Mouse (Mus musculus): ENCODE data around the gene Gna11. TPM values are rescaled to one million over a fixed set of nuclear protein-coding genes. Genes with fewer than 3 reads are reported as not detected.

Gene Gna11
- polyA plus RNA-seq, 1 experiment from 2014 or later = 90.2 TPM

DNA sequence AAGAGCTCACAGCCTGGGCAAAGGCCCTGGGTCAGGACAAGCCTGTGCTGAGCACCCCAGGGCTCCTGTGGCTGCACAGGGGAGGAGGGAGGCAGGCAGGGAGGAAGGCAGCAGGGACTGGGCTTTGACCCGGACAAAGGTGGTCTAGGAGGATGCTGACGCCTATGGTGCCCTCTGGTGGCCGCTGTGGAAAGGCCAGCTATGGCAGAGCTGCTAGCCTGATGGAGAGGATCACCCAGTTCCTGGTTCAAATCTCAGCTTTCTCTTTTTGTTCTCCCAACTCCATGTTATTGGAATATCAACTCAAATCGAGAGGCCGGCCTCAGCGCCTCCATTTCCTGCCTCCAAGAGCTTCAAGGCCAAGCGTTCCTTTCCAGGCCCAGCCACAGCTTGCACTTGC, 5.3 kb upstream of the Gna11 start:
- Histone ChIP-seq H3K9me3 (replicated peaks; ENCODE audit: control insufficient read depth, low read length, poor library complexity, severe bottlenecking) (no peaks in the 10 kb centered on the region), H3K4me3 (ENCODE audit: low read depth, low read length) (no peak overlapping the region), H3K27ac (ENCODE audit: low read length) (no peak overlapping the region), H3K4me2 (ENCODE audit: low read length) (no peak overlapping the region), H3K4me1 (ENCODE audit: control insufficient read depth, insufficient read depth, low read length) (no peaks in the 10 kb centered on the region; the same call in 1 of the 2 replicates), H3K9ac (ENCODE audit: low read depth, low read length) (no peak overlapping the region), H3K36me3 (ENCODE audit: control insufficient read depth, insufficient read depth, low read length) (no peaks in the 10 kb centered on the region), H3K27me3 (ENCODE audit: control insufficient read depth, insufficient read depth, low read depth, low read length) (no peaks in the 10 kb centered on the region)
- ATAC-seq = no peak
- 11% methylated on average over 7 of the region's 7 CpGs for WGBS

- H3K4me1 ChIP-seq (ENCODE audit: control insufficient read depth, insufficient read depth, low read length) = peaks cover 2% of the 10 kb centered on the region
- no peak overlapping the region for H3K4me2 ChIP-seq (ENCODE audit: low read length)
- no peak for ATAC-seq
- no peaks in the 10 kb centered on the region for H3K9me3 ChIP-seq (replicated peaks; ENCODE audit: control insufficient read depth, low read length, poor library complexity, severe bottlenecking)
- no peak overlapping the region for H3K9ac ChIP-seq (ENCODE audit: low read depth, low read length)
- no peak overlapping the region for H3K4me3 ChIP-seq (ENCODE audit: low read depth, low read length)
- H3K27me3 ChIP-seq (ENCODE audit: control insufficient read depth, insufficient read depth, low read depth, low read length) = no peaks in the 10 kb centered on the region
- no peak overlapping the region for H3K27ac ChIP-seq (ENCODE audit: low read length)
- WGBS = 85% methylated on average over 5 of the region's 5 CpGs
- no peaks in the 10 kb centered on the region for H3K36me3 ChIP-seq (ENCODE audit: control insufficient read depth, insufficient read depth, low read length)
Measured at GRCm38 (mm10) chr10:81548944-81549343, 4.0 kb upstream of the Gna11 start.

DNA sequence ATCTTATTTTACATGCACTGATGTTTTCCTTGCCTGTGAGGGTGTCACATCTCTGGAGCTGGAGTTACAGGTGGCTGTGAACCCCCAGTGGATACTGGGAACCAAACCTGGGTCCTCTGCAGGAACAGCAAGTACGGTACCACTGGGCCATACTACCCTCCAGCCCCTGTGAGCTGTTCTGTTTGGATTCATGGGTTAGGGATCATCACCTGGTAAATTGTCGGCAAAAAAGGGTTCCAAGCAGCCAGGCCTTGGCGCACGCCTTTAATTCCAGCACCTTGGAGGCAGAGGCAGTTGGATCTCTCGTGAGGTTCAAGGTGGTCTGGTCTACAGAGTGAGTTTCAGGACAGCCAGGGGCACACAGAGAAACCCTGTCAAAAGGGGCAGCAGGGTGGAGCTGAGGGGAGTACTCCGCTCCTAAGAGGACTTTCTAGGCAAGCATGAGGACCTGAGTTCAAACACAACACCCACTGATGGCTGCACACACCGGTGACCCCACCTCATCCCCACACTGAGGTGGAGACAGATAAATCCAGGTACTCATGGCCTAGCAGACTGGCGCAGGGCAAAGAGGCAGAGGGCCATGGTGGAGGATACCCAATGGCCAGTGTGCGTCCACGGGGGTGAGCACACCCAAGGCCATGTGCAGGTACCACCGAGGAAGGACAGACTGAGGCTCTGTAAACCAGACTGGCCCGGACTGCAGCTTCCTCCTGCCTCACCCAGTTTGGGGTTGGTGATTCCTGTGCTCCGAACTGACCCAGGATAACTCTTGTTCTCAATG, 2.0 kb upstream of the Gna11 start:
- H3K4me3 ChIP-seq (ENCODE audit: low read depth, low read length) = no peak overlapping the region
- no peaks in the 10 kb centered on the region for H3K27me3 ChIP-seq (ENCODE audit: control insufficient read depth, insufficient read depth, low read depth, low read length)
- H3K9ac ChIP-seq (ENCODE audit: low read depth, low read length) = no peak overlapping the region
- H3K9me3 ChIP-seq (replicated peaks; ENCODE audit: control insufficient read depth, low read length, poor library complexity, severe bottlenecking) = no peaks in the 10 kb centered on the region
- no peak overlapping the region for H3K4me2 ChIP-seq (ENCODE audit: low read length)
- H3K4me1 ChIP-seq (ENCODE audit: control insufficient read depth, insufficient read depth, low read length) = peaks cover 20% of the 10 kb centered on the region
- no peaks in the 10 kb centered on the region for H3K36me3 ChIP-seq (ENCODE audit: control insufficient read depth, insufficient read depth, low read length)
- WGBS = 89% methylated on average over 13 of the region's 13 CpGs
- ATAC-seq = no peak
- H3K27ac ChIP-seq (ENCODE audit: low read length) = no peak overlapping the region

DNA sequence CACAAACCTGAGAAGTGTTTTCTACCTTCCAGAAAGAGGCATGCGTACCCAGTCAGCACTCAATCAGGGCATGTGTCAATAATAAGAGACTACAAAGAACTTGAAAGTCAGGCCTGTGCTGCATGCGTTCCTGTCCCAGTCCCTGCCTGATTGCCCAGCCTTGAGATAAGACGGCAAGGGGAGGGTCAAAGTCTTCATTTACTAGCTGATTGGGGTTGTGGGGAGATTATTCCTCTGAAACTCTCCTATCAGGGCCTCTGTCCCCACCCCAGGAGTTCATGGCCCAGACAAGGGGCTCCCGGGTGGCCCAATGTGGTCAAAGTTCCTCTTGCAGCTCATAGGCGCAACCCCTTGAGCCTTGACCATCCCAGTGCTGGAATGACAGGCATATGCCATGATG, 1.3 kb upstream of the Gna11 start:
- 86% methylated on average over 5 of the region's 5 CpGs for WGBS
- Histone ChIP-seq H3K4me1 (ENCODE audit: control insufficient read depth, insufficient read depth, low read length) (peaks cover 23% of the 10 kb centered on the region), H3K27me3 (ENCODE audit: control insufficient read depth, insufficient read depth, low read depth, low read length) (no peaks in the 10 kb centered on the region), H3K9me3 (replicated peaks; ENCODE audit: control insufficient read depth, low read length, poor library complexity, severe bottlenecking) (no peaks in the 10 kb centered on the region), H3K9ac (ENCODE audit: low read depth, low read length) (no peak overlapping the region), H3K4me3 (ENCODE audit: low read depth, low read length) (no peak overlapping the region), H3K27ac (ENCODE audit: low read length) (no peak overlapping the region), H3K36me3 (ENCODE audit: control insufficient read depth, insufficient read depth, low read length) (no peaks in the 10 kb centered on the region), H3K4me2 (ENCODE audit: low read length) (no peak overlapping the region)
- ATAC-seq = no peak

GRCm38 (mm10) chr10:81544296-81545160, 462 bp downstream of the Gna11 start:
- Histone ChIP-seq H3K36me3 (ENCODE audit: control insufficient read depth, insufficient read depth, low read length) (no peaks in the 10 kb centered on the region), H3K9ac (ENCODE audit: low read depth, low read length) (peak overlapping the region; percentile 89), H3K4me2 (ENCODE audit: low read length) (peak overlapping the region; percentile 90), H3K4me3 (ENCODE audit: low read depth, low read length) (peak overlapping the region; percentile 92), H3K9me3 (replicated peaks; ENCODE audit: control insufficient read depth, low read length, poor library complexity, severe bottlenecking) (no peaks in the 10 kb centered on the region), H3K27me3 (ENCODE audit: control insufficient read depth, insufficient read depth, low read depth, low read length) (no peaks in the 10 kb centered on the region), H3K4me1 (ENCODE audit: control insufficient read depth, insufficient read depth, low read length) (peaks cover 23% of the 10 kb centered on the region), H3K27ac (ENCODE audit: low read length) (peak overlapping the region; percentile 89)
- under 1% methylated on average over 86 of the region's 93 CpGs for WGBS
- ATAC-seq = peak; percentile 61

- no peaks in the 10 kb centered on the region for H3K27me3 ChIP-seq (ENCODE audit: control insufficient read depth, insufficient read depth, low read depth, low read length)
- H3K9me3 ChIP-seq (replicated peaks; ENCODE audit: control insufficient read depth, low read length, poor library complexity, severe bottlenecking) = no peaks in the 10 kb centered on the region
- ATAC-seq = no peak
- WGBS = 63% methylated on average over 1 of the region's 1 CpGs
- peaks cover 23% of the 10 kb centered on the region for H3K4me1 ChIP-seq (ENCODE audit: control insufficient read depth, insufficient read depth, low read length)
- peak overlapping the region; percentile 90 for H3K4me2 ChIP-seq (ENCODE audit: low read length)
- no peaks in the 10 kb centered on the region for H3K36me3 ChIP-seq (ENCODE audit: control insufficient read depth, insufficient read depth, low read length)
- peak overlapping the region; percentile 89 for H3K9ac ChIP-seq (ENCODE audit: low read depth, low read length)
- peak overlapping the region; percentile 92 for H3K4me3 ChIP-seq (ENCODE audit: low read depth, low read length)
- H3K27ac ChIP-seq (ENCODE audit: low read length) = no peak overlapping the region
Measured at GRCm38 (mm10) chr10:81543633-81544032, 1.4 kb downstream of the Gna11 start.

- no peak overlapping the region for H3K27ac ChIP-seq (ENCODE audit: low read length)
- WGBS = 76% methylated on average over 7 of the region's 7 CpGs
- H3K9me3 ChIP-seq (replicated peaks; ENCODE audit: control insufficient read depth, low read length, poor library complexity, severe bottlenecking) = no peaks in the 10 kb centered on the region
- ATAC-seq = no peak
- H3K9ac ChIP-seq (ENCODE audit: low read depth, low read length) = peak overlapping the region; percentile 89; the same call in 1 of the 2 replicates
- H3K36me3 ChIP-seq (ENCODE audit: control insufficient read depth, insufficient read depth, low read length) = no peaks in the 10 kb centered on the region
- peak overlapping the region; percentile 90 for H3K4me2 ChIP-seq (ENCODE audit: low read length)
- peak overlapping the region; percentile 92 for H3K4me3 ChIP-seq (ENCODE audit: low read depth, low read length)
- H3K27me3 ChIP-seq (ENCODE audit: control insufficient read depth, insufficient read depth, low read depth, low read length) = no peaks in the 10 kb centered on the region
- H3K4me1 ChIP-seq (ENCODE audit: control insufficient read depth, insufficient read depth, low read length) = peaks cover 23% of the 10 kb centered on the region
Measured at GRCm38 (mm10) chr10:81542727-81543460, 2.1 kb downstream of the Gna11 start.

DNA sequence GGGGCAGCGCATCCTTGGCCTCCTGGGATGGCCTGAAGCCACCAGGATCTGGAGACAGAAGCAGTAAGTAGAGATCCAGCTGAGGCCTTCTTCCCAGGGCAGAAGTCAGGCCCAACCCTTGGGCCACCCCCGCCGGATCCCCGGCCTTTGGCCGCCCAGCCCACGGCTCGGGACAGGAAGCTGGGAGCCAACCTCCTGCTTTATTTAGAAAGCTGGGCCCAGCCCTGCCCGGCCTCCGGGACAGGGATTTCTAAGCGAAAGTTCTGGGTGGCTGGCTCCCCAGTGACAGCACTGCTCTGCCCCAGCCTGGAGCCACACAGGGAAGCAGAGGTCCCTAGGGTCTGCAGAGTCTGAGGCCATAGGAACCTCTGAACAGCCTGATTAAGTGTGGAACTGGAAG, 3.2 kb downstream of the Gna11 start:
- peaks cover 23% of the 10 kb centered on the region for H3K4me1 ChIP-seq (ENCODE audit: control insufficient read depth, insufficient read depth, low read length)
- 91% methylated on average over 10 of the region's 10 CpGs for WGBS
- no peaks in the 10 kb centered on the region for H3K36me3 ChIP-seq (ENCODE audit: control insufficient read depth, insufficient read depth, low read length)
- H3K9me3 ChIP-seq (replicated peaks; ENCODE audit: control insufficient read depth, low read length, poor library complexity, severe bottlenecking) = no peaks in the 10 kb centered on the region
- no peak for ATAC-seq
- H3K27me3 ChIP-seq (ENCODE audit: control insufficient read depth, insufficient read depth, low read depth, low read length) = no peaks in the 10 kb centered on the region
- H3K27ac ChIP-seq (ENCODE audit: low read length) = no peak overlapping the region
- no peak overlapping the region for H3K4me2 ChIP-seq (ENCODE audit: low read length)
- H3K4me3 ChIP-seq (ENCODE audit: low read depth, low read length) = no peak overlapping the region
- H3K9ac ChIP-seq (ENCODE audit: low read depth, low read length) = no peak overlapping the region

Measured in midbrain, embryonic 16.5 days (tissue).